Mouse (Mus musculus) midbrain, postnatal 0 days (tissue): Measurements from ENCODE around the gene Pla2g2f. TPM values are rescaled to one million over a fixed set of nuclear protein-coding genes. Genes with fewer than 3 reads are reported as not detected.

ENCODE experiments used
- ATAC-seq: fragments of 200-750 bp; cut with Nextera tagmentation; 2 replicates; pipeline ENCODE4 v1.8.0; 2017; ENCODE audit warnings: moderate number of reproducible peaks, mild to moderate bottlenecking, moderate TSS enrichment, moderate library complexity; ENCODE audit not compliant: low FRiP score
- DNase-seq: peaks from one replicate; pipeline ENCODE4 v3.0.0-alpha.2; 2015; ENCODE audit warnings: low spot score
- H3K27ac ChIP-seq: fragments of 300-500 bp; sonication (generic); 2 replicates; pipeline ENCODE4 v1.5.1; 2014; ENCODE audit warnings: low read depth, mild to moderate bottlenecking, low read length, mixed read lengths
- H3K27me3 ChIP-seq: fragments of 300-500 bp; sonication (generic); 2 replicates; pipeline ENCODE4 v1.6.1; 2014; ENCODE audit warnings: low read length, control low read depth, mixed read lengths; ENCODE audit not compliant: insufficient read depth
- H3K36me3 ChIP-seq: fragments of 300-500 bp; sonication (generic); 2 replicates; pipeline ENCODE4 v1.6.1; 2014; ENCODE audit warnings: low read length, control low read depth, mixed read lengths; ENCODE audit not compliant: insufficient read depth
- H3K4me1 ChIP-seq: fragments of 300-500 bp; sonication (generic); 2 replicates; pipeline ENCODE4 v1.6.1; 2014; ENCODE audit warnings: mild to moderate bottlenecking, control low read depth, antibody characterized with exemption, low read length, mixed read lengths; ENCODE audit not compliant: insufficient read depth
- H3K4me2 ChIP-seq: fragments of 300-500 bp; sonication (generic); 2 replicates; pipeline ENCODE4 v1.6.1; 2014; ENCODE audit warnings: low read depth, mild to moderate bottlenecking, low read length, mixed read lengths; ENCODE audit not compliant: poor library complexity, severe bottlenecking
- H3K4me3 ChIP-seq: fragments of 300-500 bp; sonication (generic); 2 replicates; pipeline ENCODE4 v1.5.1; 2014; ENCODE audit warnings: low read depth, mild to moderate bottlenecking, low read length, moderate library complexity
- H3K9ac ChIP-seq: fragments of 300-500 bp; sonication (generic); replicated peaks from 2 replicates; pipeline ENCODE4 v1.6.1; 2014; ENCODE audit warnings: mild to moderate bottlenecking, low read length, moderate library complexity, mixed read lengths; ENCODE audit not compliant: poor library complexity, severe bottlenecking
- H3K9me3 ChIP-seq: fragments of 300-500 bp; sonication (generic); 2 replicates; pipeline ENCODE4 v1.6.1; 2016; ENCODE audit warnings: low read length, control low read depth
- CTCF ChIP-seq: IDR thresholded peaks from 2 replicates; pipeline ENCODE4 v1.5.1; 2016; ENCODE audit warnings: antibody characterized with exemption, mild to moderate bottlenecking
- WGBS: fragments of 180-500 bp; shearing (Covaris S2); extraction: QIAGEN DNeasy Blood & Tissue Kit; methylation state at CpG from one replicate; pipeline ENCODE4 v1.1.7; 2014; 5-methylcytosine and 5-hydroxymethylcytosine counted together
- polyA plus RNA-seq: library from polyadenylated mRNA; unstranded; fragments of >200 nt; fragmentation: Nextera tagmentation; extraction: Ambion mirVana; gene quantifications from 2 replicates; pipeline ENCODE4 v1.2.1, GENCODE M21; 2015
- total RNA-seq: library from RNA; depleted of rRNA; stranded (reverse); fragments of >200 nt; gene quantifications from 2 replicates; pipeline ENCODE4 v1.2.3, GENCODE M21; 2014

The Pla2g2f gene
- total and polyA plus RNA-seq, 2 experiments from 2014 or later = 1.9 TPM; not detected in 1

DNA sequence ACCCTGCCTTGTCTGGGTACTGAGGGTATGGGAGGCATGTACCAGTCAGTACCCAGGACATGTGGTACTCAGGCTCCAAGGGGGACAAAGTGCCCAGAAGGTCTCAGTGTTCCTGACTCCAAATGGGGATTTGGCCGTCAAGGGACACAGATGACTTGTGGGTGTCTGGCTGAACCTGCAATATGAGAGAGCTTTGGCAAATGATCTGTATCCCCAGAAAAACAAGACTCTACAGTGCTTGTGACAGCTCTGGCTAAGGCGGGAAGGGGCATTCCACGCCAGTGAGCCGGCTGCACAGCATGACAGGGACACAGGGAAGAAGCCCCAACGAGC is 38.2 kb downstream of the Pla2g2f start:
- WGBS = 80% methylated on average over 5 of the region's 5 CpGs
- Histone ChIP-seq H3K9ac (no peak overlapping the region), H3K9me3 (no peaks in the 10 kb centered on the region), H3K27ac (no peak overlapping the region), H3K4me1 (no peaks in the 10 kb centered on the region; the same call in 1 of the 2 replicates), H3K4me3 (no peak overlapping the region), H3K36me3 (peaks cover 5% of the 10 kb centered on the region; the same call in 1 of the 2 replicates), H3K4me2 (no peak overlapping the region), H3K27me3 (no peaks in the 10 kb centered on the region)
- DNase-seq = no peak
- ATAC-seq = no peak
- no peak for TF ChIP-seq CTCF

DNA sequence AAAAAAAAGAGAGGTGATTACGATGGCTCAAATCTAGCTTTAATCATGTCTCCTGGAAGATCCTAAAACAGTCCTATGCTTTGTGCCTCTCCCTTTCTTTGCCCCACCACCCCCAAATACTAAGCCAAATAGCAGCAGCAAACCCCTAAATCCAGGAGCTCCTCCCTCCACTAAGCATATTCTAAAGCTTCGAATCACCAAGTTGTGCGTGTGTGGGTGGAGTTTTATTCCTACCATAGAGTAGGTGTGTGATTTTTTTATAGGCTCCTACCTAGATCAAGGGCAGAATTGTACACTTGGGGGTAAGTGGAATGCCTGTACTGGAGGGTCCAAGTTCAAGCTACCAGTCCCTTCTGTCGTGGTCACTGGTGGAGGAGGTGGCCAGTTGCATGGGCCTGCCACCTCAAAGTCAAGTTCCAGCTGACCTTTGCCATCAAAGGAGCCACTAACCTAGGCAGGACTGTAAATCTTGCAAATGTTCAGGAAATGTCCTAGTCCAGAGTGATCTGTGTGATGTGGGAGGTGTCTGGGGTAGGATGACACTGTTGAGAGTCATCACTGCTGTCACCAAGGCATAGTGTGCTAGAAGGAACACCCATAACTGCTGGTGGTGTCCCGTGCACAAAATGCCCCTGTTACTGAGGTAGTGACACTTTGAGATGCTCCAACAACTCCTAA is 38.7 kb downstream of the Pla2g2f start:
- no peaks in the 10 kb centered on the region for H3K4me1 ChIP-seq
- DNase-seq = no peak
- peaks cover 5% of the 10 kb centered on the region; the same call in 1 of the 2 replicates for H3K36me3 ChIP-seq
- H3K27ac ChIP-seq = no peak overlapping the region
- 85% methylated on average over 5 of the region's 5 CpGs for WGBS
- no peak overlapping the region for H3K9ac ChIP-seq
- TF ChIP-seq CTCF = no peak
- no peaks in the 10 kb centered on the region for H3K27me3 ChIP-seq
- no peaks in the 10 kb centered on the region for H3K9me3 ChIP-seq
- ATAC-seq = no peak
- no peak overlapping the region for H3K4me3 ChIP-seq
- no peak overlapping the region for H3K4me2 ChIP-seq

DNA sequence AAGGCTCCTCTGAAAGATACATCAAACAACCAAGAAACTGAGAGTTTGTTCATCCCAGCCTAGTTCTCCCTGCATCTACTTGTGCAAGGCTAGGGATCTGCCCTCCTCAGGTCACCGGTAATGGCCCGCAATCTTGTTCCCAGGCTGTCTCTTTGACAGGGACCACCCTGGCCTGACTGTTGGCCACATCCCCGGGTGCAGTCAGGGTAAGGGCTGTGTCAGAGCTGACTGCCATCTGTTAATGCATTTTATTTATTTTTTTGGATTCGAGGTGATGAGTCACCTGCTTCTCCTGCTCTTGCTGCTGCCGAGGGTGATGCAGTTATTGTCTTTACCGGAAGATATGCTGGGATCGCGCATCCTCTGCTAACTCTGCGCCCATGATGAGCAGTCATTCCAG is 40.7 kb downstream of the Pla2g2f start:
- no peak for TF ChIP-seq CTCF
- no peak for ATAC-seq
- H3K9ac ChIP-seq = no peak overlapping the region
- peaks cover 5% of the 10 kb centered on the region; the same call in 1 of the 2 replicates for H3K36me3 ChIP-seq
- no peak for DNase-seq
- H3K4me2 ChIP-seq = no peak overlapping the region
- no peak overlapping the region for H3K27ac ChIP-seq
- H3K9me3 ChIP-seq = no peaks in the 10 kb centered on the region
- H3K27me3 ChIP-seq = no peaks in the 10 kb centered on the region
- H3K4me1 ChIP-seq = no peaks in the 10 kb centered on the region
- 89% methylated on average over 9 of the region's 9 CpGs for WGBS
- H3K4me3 ChIP-seq = no peak overlapping the region

DNA sequence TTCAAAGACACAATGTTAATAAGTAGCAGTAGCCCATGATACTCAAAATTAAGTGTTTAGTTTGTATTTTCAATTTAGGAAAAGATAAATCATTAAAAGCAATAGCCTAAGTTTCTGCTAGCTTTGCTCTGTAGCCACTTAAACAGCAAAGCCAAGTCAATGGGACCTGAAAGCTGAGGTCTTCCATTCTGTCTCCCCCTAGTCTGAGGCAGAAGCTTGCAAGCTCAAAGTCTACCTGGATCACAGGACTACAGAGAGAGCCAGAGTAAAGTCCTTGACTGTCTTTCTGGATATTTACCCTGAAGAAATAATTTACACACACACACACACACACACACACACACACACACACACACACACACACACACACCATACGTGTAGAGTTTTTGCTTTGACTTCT is 43.2 kb downstream of the Pla2g2f start:
- 87% methylated on average over 1 of the region's 1 CpGs for WGBS
- H3K4me1 ChIP-seq = peaks cover 3% of the 10 kb centered on the region; the same call in 1 of the 2 replicates
- no peak overlapping the region for H3K9ac ChIP-seq
- H3K27me3 ChIP-seq = no peaks in the 10 kb centered on the region
- no peak for ATAC-seq
- H3K4me2 ChIP-seq = no peak overlapping the region
- no peaks in the 10 kb centered on the region for H3K9me3 ChIP-seq
- no peak overlapping the region for H3K27ac ChIP-seq
- no peak for DNase-seq
- H3K4me3 ChIP-seq = no peak overlapping the region
- H3K36me3 ChIP-seq = no peaks in the 10 kb centered on the region
- no peak for TF ChIP-seq CTCF

DNA sequence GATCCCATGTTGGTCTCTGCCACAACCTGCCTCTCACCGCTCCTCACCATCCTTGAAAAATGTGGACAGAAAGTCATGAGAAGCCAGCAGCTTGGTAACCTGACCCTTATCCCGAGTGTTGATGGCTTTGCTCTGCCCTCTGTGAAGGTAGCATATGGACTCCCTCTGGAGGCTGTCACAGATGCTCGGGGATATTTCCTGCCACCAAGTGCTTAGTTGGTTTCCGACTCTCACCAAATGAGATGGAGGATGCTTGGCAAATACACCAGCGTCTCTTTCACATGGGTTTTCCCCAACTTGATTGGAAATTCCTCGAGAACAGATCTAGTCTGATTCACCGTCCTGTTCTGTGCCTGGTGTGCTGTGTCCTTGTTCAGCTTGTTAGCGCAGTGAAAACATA is 44.8 kb downstream of the Pla2g2f start:
- peaks cover 6% of the 10 kb centered on the region; the same call in 1 of the 2 replicates for H3K4me1 ChIP-seq
- TF ChIP-seq CTCF = no peak
- H3K9ac ChIP-seq = no peak overlapping the region
- H3K27me3 ChIP-seq = no peaks in the 10 kb centered on the region
- no peak overlapping the region for H3K27ac ChIP-seq
- no peaks in the 10 kb centered on the region for H3K36me3 ChIP-seq
- H3K4me2 ChIP-seq = no peak overlapping the region
- ATAC-seq (no peak), DNase-seq (no peak)
- 86% methylated on average over 8 of the region's 8 CpGs for WGBS
- no peak overlapping the region for H3K4me3 ChIP-seq
- no peaks in the 10 kb centered on the region for H3K9me3 ChIP-seq

DNA sequence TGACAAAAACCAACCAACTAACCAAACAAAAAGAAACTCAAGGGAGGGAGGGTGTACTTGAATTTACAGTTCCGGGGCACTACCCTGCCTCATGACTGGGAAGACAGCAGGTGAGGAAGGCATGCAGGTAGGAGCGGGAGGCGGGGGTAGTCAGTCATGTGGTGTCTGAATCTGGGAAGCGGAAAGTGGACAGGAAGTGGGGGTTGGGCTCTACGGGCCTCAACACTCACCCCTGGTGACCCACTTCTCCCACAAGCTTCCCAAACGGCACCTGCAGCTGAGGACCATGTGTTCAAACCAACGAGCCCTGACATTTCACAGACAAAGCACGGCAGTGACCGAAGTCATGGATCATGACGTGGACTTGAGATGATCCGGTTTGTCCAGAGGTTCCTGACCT is 45.3 kb downstream of the Pla2g2f start:
- no peaks in the 10 kb centered on the region for H3K27me3 ChIP-seq
- no peak overlapping the region for H3K9ac ChIP-seq
- H3K4me3 ChIP-seq = no peak overlapping the region
- H3K4me2 ChIP-seq = no peak overlapping the region
- ATAC-seq (no peak), DNase-seq (no peak)
- H3K27ac ChIP-seq = no peak overlapping the region
- no peaks in the 10 kb centered on the region for H3K36me3 ChIP-seq
- H3K9me3 ChIP-seq = no peaks in the 10 kb centered on the region
- WGBS = 92% methylated on average over 11 of the region's 11 CpGs
- TF ChIP-seq CTCF = no peak
- H3K4me1 ChIP-seq = peaks cover 6% of the 10 kb centered on the region; the same call in 1 of the 2 replicates
